Mouse (Mus musculus): ENCODE results near the gene Dlx1. TPM values are rescaled to one million over a fixed set of nuclear protein-coding genes. Genes with fewer than 3 reads are reported as not detected.

Gene Dlx1
- polyA plus RNA-seq, 1 experiment from 2014 or later: 3.2 TPM

- peaks cover 64% of the 10 kb centered on the region for H3K27me3 ChIP-seq (ENCODE audit: control insufficient read depth, insufficient read depth, low read length)
- H3K9ac ChIP-seq (ENCODE audit: low read length): no peak overlapping the region
- TF ChIP-seq CTCF (IDR thresholded peaks at IDR 0.05; ENCODE audit: low read depth) (no peak), EP300 (optimal IDR thresholded peaks at IDR 0.05) (no peak)
- no peak for DNase-seq (ENCODE audit: low spot score)
- peak overlapping the region; percentile 45 for H3K4me3 ChIP-seq (ENCODE audit: low read depth, low read length)
- no peaks in the 10 kb centered on the region for H3K36me3 ChIP-seq (ENCODE audit: control insufficient read depth, insufficient read depth, low read length)
- no peak for ATAC-seq (ENCODE audit: low FRiP score, low TSS enrichment)
- H3K4me2 ChIP-seq (replicated peaks; ENCODE audit: low read depth): no peak overlapping the region
- H3K4me1 ChIP-seq (replicated peaks; ENCODE audit: control insufficient read depth, insufficient read depth): peaks cover 4% of the 10 kb centered on the region; the same call in 1 of the 2 replicates
- no peak overlapping the region for H3K27ac ChIP-seq (replicated peaks)
- 2% methylated on average over 34 of the region's 34 CpGs for WGBS
- no peaks in the 10 kb centered on the region for H3K9me3 ChIP-seq (ENCODE audit: control insufficient read depth, low read length)
These were observed 2.6 kb downstream of the Dlx1 start for GRCm38 (mm10) chr2:71530391-71531123.

GRCm38 (mm10) chr2:71531124-71531590, 3.2 kb downstream of the Dlx1 start:
- Histone ChIP-seq H3K27ac (replicated peaks) (no peak overlapping the region), H3K36me3 (ENCODE audit: control insufficient read depth, insufficient read depth, low read length) (no peaks in the 10 kb centered on the region), H3K27me3 (ENCODE audit: control insufficient read depth, insufficient read depth, low read length) (peaks cover 62% of the 10 kb centered on the region), H3K4me3 (ENCODE audit: low read depth, low read length) (no peak overlapping the region), H3K4me1 (replicated peaks; ENCODE audit: control insufficient read depth, insufficient read depth) (peaks cover 4% of the 10 kb centered on the region; the same call in 1 of the 2 replicates), H3K9ac (ENCODE audit: low read length) (no peak overlapping the region), H3K4me2 (replicated peaks; ENCODE audit: low read depth) (no peak overlapping the region), H3K9me3 (ENCODE audit: control insufficient read depth, low read length) (no peaks in the 10 kb centered on the region)
- DNase-seq (ENCODE audit: low spot score) (no peak), ATAC-seq (ENCODE audit: low FRiP score, low TSS enrichment) (no peak)
- TF ChIP-seq EP300 (optimal IDR thresholded peaks at IDR 0.05): no peak
- 4% methylated on average over 12 of the region's 12 CpGs for WGBS

GRCm38 (mm10) chr2:71531990-71532970, 4.4 kb downstream of the Dlx1 start:
- Histone ChIP-seq H3K27me3 (ENCODE audit: control insufficient read depth, insufficient read depth, low read length) (peaks cover 60% of the 10 kb centered on the region), H3K9me3 (ENCODE audit: control insufficient read depth, low read length) (no peaks in the 10 kb centered on the region), H3K4me2 (replicated peaks; ENCODE audit: low read depth) (no peak overlapping the region), H3K27ac (replicated peaks) (no peak overlapping the region), H3K9ac (ENCODE audit: low read length) (no peak overlapping the region), H3K4me3 (ENCODE audit: low read depth, low read length) (peak overlapping the region; percentile 3; the same call in 1 of the 2 replicates), H3K4me1 (replicated peaks; ENCODE audit: control insufficient read depth, insufficient read depth) (peaks cover 4% of the 10 kb centered on the region; the same call in 1 of the 2 replicates), H3K36me3 (ENCODE audit: control insufficient read depth, insufficient read depth, low read length) (no peaks in the 10 kb centered on the region)
- no peak for TF ChIP-seq CTCF (IDR thresholded peaks at IDR 0.05; ENCODE audit: low read depth)
- TF ChIP-seq EP300 (optimal IDR thresholded peaks at IDR 0.05): no peak
- 2% methylated on average over 43 of the region's 43 CpGs for WGBS
- ATAC-seq (ENCODE audit: low FRiP score, low TSS enrichment) (no peak), DNase-seq (ENCODE audit: low spot score) (no peak)

- no peak overlapping the region for H3K4me2 ChIP-seq (replicated peaks; ENCODE audit: low read depth)
- no peak for ATAC-seq (ENCODE audit: low FRiP score, low TSS enrichment)
- 11% methylated on average over 5 of the region's 5 CpGs for WGBS
These were observed 5.2 kb downstream of the Dlx1 start for GRCm38 (mm10) chr2:71533094-71533493.

GRCm38 (mm10) chr2:71534242-71535052, 6.5 kb downstream of the Dlx1 start:
- 3% methylated on average over 20 of the region's 20 CpGs for WGBS
- TF ChIP-seq CTCF (IDR thresholded peaks at IDR 0.05; ENCODE audit: low read depth) (no peak), EP300 (optimal IDR thresholded peaks at IDR 0.05) (no peak)
- ATAC-seq (ENCODE audit: low FRiP score, low TSS enrichment): no peak

More at GRCm38 (mm10) chr2:71533094-71533493, 5.2 kb downstream of the Dlx1 start:
- no peaks in the 10 kb centered on the region for H3K9me3 ChIP-seq (ENCODE audit: control insufficient read depth, low read length)
- TF ChIP-seq EP300 (optimal IDR thresholded peaks at IDR 0.05) (no peak), CTCF (IDR thresholded peaks at IDR 0.05; ENCODE audit: low read depth) (no peak)
- H3K9ac ChIP-seq (ENCODE audit: low read length): no peak overlapping the region
- no peak for DNase-seq (ENCODE audit: low spot score)
- H3K36me3 ChIP-seq (ENCODE audit: control insufficient read depth, insufficient read depth, low read length): no peaks in the 10 kb centered on the region
- peaks cover 4% of the 10 kb centered on the region; the same call in 1 of the 2 replicates for H3K4me1 ChIP-seq (replicated peaks; ENCODE audit: control insufficient read depth, insufficient read depth)
- no peak overlapping the region; the same call in 1 of the 2 replicates for H3K4me3 ChIP-seq (ENCODE audit: low read depth, low read length)
- H3K27me3 ChIP-seq (ENCODE audit: control insufficient read depth, insufficient read depth, low read length): peaks cover 59% of the 10 kb centered on the region
- H3K27ac ChIP-seq (replicated peaks): no peak overlapping the region

More at GRCm38 (mm10) chr2:71534242-71535052, 6.5 kb downstream of the Dlx1 start:
- Histone ChIP-seq H3K27ac (replicated peaks) (no peak overlapping the region), H3K36me3 (ENCODE audit: control insufficient read depth, insufficient read depth, low read length) (no peaks in the 10 kb centered on the region), H3K27me3 (ENCODE audit: control insufficient read depth, insufficient read depth, low read length) (peaks cover 54% of the 10 kb centered on the region), H3K4me2 (replicated peaks; ENCODE audit: low read depth) (no peak overlapping the region), H3K9ac (ENCODE audit: low read length) (no peak overlapping the region), H3K4me3 (ENCODE audit: low read depth, low read length) (no peak overlapping the region), H3K9me3 (ENCODE audit: control insufficient read depth, low read length) (no peaks in the 10 kb centered on the region), H3K4me1 (replicated peaks; ENCODE audit: control insufficient read depth, insufficient read depth) (no peaks in the 10 kb centered on the region)
- DNase-seq (ENCODE audit: low spot score): no peak

Data from stomach, postnatal 0 days (tissue).